Mouse (Mus musculus) regulatory T cell (primary cell): ENCODE measurements at regions not wholly inside any gene's neighbourhood (a gene's known extent, or its start where the extent isn't known, plus 50 kb on each side); places are given as distances from the start of the nearest gene placed in this dataset.

Experiments
- in situ Hi-C: fragments of 300-600 bp; cut with MboI, MseI; formaldehyde crosslinking; loops from one replicate; pipeline ENCODE4 v1.15.1; 2025; ENCODE audit warnings: high pct_unique_total_duplicates

GRCm38 (mm10) chr13:44175300-44176036 lies 390.9 kb downstream of the Cd83 start:
- in situ Hi-C loops, result no loop called here

DNA sequence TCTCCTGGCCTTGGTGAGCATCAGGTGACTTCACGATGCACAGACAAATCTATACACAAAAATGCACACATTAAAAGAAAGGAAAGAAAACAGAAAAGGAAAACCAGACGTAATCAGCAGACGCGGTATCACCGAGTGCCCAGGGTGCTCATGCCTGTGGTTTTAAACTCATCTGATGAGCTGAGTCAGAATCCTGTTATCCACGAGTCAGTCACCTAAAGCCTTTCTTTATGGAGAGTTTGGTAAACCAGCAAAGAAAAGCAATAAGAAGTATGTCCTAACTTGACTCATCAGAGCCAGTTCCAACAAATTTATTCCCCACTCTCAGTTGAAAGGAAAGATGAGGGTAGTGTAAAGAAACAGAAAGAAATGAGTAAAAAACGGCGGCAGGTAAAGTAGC lies 391.5 kb downstream of the Cd83 start:
- in situ Hi-C loops, result no loop called here

DNA sequence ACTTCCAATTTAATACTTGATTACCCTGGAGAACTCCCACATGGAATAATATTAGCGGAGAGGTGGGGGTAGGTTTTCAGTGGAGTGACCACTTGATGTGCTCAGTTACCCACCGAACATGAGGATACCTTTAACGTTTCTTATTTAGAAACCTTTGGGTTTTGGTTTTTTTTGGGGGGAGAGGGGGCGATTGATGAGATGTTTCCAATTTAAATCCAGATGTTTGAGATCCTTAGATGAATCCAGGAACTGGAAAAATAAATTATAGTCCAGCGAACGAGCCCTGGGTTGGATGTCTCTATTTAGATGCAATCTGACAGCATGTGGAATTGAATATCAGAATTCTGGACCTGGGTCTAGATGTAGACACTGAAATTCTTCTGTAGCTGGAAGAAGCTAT lies 393.4 kb downstream of the Cd83 start:
- in situ Hi-C loops, result no loop called here

DNA sequence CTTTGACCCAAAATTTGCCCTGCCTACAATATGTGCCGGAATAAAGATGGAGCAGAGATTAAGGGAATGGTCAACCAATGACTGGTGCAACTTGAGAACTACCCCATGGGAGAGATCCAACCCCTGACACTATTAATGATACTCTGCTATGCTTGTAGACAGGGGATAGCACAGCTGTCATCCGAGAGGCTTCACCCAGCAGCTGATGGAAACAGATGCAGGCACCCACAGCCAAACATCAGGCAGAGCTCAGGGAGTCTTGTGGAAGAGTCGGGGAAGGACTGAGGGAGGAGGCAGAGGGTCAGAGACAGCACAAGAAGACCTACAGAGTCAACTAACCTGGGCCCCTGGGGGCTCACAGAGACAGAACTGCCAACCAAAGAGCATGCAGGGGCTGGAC lies 395.8 kb downstream of the Cd83 start:
- in situ Hi-C loops, result no loop called here

DNA sequence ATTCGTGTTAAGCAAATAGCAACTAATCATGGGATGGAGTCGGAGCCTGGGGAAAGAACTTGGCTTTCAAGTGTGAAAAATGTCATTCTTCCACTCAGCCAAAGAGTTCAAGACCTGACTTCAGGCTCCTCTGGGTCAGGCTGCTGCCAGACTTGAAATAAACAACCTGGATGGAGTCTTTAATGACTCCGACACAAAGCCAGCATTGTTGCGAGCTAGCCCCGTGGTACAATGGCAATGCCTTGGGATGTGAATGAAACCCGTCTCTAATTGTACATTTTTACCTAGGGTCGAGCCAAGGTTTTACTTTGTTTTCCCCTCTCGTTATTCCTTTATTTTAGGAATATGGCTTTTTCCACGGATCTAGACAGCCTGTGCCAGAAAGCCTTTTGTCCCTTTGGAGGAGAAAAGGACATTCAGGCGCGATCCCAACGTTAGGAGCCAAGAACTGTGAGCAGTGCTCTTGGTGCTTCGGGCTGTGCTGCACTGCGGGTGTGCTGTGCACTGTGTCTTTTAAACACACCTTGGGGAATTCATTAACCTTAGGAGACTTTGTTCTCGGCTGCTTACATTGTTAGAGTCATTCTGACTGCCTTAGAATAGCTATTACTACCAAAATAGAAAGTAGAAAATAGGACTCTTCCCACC lies 398.1 kb downstream of the Cd83 start:
- in situ Hi-C loops, result no loop called here

- in situ Hi-C loops, result no loop called here
Observed at GRCm38 (mm10) chr13:44195365-44195764, 410.8 kb downstream of the Cd83 start.

- in situ Hi-C loops, result no loop called here
Observed at GRCm38 (mm10) chr13:44206042-44206441, 421.5 kb downstream of the Cd83 start.

- in situ Hi-C loops, result no loop called here
Observed at GRCm38 (mm10) chr13:44206448-44206847, 421.9 kb downstream of the Cd83 start.

GRCm38 (mm10) chr13:44207400-44208005 lies 422.9 kb downstream of the Cd83 start:
- in situ Hi-C loops, result no loop called here

DNA sequence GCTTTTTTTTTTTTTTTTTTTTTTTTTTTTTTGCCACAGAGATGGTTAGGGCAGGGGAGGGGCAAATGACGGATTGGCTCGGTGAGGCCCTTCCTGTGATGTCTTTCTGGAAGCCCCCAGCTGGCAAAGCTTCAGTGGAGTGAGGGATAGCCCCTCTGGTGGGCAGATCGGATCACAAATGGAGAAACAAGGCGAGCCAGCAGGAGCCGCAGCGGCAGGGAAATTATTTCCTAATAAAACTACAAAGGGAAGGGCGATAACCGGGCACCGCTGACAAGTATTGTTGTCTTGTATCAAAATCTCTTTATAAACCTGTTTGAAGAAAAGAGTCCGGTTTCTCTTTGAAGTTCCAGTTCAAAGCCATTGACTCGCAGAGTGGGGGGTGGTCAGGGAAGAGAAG lies 424.5 kb downstream of the Cd83 start:
- in situ Hi-C loops, result no loop called here

DNA sequence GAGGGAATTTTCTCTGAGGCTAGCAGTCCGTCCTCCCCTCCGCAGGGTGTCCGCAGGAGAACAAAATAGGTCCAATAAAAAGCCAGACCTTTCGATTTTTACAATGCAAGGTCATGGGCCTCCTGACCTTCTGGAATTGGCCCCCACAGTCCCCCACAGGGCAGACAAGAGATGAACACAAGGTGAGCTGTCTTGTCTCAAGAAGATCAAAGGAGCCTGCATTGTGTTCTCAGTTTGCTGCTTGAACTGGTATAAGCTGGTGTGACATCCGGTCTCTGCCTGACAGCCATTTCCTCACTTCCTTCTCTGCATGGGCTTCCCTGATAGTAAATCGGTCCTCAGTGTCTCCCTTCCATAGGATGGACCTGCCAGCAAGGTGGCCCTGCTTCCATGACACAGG lies 425.5 kb downstream of the Cd83 start:
- in situ Hi-C loops, result no loop called here

- in situ Hi-C loops, result no loop called here
Observed at GRCm38 (mm10) chr13:44212356-44212755, 427.8 kb downstream of the Cd83 start.

DNA sequence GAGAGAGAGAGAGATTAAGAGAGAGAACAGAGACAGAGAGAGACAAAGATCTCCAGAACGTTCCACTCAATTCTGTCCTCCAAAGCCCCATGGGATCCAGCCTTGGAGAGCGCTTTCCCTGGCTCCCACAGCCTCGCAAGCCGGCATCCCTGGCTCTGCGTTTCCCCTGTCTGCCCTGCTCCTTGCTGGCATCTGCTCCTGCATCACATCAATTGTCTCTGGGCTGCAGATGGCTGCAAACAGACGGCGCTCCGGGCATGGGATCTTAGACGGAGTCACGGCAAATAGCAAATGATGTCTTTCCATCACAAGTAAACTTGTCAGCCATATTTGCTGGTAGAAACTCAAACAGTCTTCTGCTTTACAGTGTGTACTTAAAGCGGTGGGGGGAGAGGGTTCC lies 428.4 kb downstream of the Cd83 start:
- in situ Hi-C loops, result no loop called here

GRCm38 (mm10) chr13:44218266-44218665 lies 433.7 kb downstream of the Cd83 start:
- in situ Hi-C loops, result no loop called here

DNA sequence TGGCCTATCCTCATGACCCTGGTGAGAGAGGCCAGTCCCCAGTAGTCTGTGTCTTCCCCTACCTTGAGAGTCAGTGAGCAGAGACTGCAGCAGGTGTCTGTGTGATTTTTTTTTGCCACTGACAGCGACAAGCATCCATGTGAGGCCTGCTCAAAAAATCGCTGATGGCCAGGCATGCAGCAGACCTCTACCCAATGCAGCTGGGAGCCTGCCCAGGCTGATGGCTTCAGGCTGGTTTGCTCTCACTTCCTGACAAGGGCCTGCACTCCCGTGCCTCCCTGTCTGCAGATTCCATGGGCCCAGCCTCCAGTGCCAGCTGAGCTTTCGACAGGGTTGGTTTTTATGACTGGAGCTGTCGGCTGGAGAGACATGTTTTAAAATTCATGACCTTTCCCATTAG lies 437.1 kb downstream of the Cd83 start:
- in situ Hi-C loops, result no loop called here

- in situ Hi-C loops, result no loop called here
Observed at GRCm38 (mm10) chr13:44222335-44222734, 437.8 kb downstream of the Cd83 start.

GRCm38 (mm10) chr13:44227706-44228459 lies 443.3 kb downstream of the Cd83 start:
- in situ Hi-C loops, result no loop called here

DNA sequence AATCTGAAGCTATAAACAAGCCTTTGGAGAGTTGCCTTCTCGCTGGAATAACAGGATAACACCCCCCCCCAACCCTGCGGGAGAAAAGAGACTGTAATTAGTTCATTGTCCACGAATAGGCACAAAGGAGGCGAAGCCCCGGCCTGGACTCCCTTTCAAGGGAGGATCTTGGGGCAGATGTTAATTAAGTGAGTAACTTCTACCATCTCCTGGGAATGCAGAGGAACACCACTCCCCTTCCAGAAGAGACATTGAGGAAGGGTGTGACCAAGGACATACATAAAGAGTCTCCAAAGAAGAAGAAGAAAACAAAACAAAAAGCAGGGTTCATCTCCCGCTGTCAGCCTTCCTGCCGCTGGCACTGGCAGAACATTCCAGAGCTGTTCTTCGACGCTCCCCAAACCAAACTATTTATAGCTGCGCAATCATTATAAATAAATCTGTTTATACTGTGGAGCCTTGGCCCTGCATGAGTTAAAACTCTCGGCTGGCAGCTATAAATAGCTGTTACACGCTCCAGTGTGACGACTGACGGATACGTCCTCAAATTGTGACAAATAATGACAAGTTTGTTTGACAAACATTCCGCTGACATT lies 444.1 kb downstream of the Cd83 start:
- in situ Hi-C loops, result no loop called here

DNA sequence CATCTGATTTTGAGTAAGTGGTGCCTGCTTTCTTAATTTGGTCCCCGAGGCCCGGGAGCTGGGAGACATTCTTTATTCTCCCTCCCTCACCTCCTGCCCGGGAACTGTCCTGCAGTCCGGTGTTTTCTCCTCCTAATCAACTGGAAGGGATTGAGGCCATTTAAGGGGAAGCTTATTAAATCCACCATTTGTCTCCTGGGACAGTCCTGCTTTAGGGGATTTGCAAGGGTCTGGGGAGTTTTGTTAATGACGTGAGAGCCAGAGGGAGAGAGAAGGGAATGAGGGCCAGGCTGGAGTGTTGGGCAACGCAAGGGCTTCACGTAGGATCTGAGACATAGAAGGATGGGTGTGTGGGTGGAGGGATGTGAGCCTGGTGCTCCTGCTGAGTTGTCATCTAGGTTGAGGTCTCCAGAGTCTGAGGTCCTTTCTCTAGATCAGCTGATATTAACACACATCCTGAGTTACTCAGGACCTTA lies 444.6 kb downstream of the Cd83 start:
- in situ Hi-C loops, result no loop called here

DNA sequence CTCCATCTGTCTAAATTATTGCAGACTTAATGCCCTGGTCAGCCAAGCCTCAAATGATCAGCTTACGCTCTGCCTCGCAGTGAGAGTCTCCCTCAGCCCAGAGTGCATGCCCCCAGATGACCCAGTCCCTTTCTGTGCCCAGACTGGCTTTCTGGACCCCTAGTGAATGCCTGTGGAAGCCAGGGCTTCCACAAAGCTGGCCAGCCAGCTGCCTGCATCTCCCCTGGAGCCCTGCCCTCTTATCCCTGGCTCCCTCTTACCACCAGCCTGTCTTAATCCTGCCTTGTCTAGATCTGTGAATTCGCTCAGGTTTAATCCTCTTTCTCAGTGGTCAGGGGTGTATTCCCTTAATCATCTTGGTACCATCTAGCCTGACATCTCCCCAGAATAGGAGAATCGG lies 446.8 kb downstream of the Cd83 start:
- in situ Hi-C loops, result no loop called here

DNA sequence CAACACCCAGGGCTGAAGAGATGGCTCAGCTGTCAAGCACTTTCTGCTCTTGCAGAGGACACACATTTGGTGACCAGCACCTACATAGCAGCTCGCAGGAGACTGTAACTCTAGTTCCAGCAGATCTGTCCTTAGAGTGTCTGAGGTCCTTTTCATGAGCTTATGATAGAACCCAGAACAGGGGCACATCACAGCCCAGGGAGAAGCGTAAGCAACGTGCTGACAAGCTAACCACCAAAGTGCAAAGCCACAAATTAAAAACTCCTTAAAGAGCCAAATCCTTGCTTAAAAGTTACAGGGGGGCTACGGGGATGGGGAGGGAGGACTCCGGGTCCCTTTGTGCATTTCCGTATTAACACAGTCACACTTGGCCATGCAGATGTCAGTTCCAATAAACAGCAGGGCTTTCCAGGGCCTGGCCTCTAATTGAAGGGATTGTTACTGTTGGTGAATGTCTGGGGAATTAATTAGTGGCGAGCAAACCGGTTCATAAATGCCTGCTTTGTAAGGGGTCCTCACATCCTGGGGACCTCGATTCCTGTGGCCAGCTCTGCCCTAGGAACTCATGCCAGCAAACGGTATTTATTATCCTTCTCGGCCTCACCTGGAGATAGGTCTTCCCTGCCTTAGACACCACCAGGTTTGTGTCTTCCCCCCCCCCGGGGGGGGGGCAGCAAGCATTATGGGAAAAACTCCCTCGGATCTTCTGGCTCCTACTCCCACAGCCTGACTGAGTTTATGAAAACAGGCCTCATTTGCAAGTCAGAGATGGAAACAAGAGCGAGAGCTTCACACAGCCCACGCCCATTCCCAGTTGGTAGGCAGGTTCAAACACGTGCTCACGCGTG lies 447.5 kb downstream of the Cd83 start:
- in situ Hi-C loops, result no loop called here
